Comparison of ENCODE assay signal across 11 mouse cellular contexts in the genomic region with DNA sequence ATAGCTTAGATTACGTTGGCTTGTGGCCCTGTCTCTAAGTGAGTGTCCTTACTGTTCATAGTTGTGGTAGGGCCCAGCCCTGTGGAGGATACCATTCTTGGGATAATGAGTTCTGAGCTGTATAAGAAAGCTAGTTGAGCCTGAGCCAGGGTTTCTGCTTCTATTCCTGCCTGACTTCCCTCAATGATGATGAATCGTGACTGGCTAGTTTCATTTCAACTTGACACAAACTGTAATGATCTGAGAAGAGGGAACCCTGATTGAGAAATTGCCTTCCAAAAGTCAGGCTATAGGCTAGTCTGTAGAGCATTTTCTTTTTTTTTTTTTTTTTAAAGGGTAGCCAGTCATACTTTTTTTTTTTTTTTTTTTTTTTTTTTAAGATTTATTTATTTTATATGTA. TPM values are rescaled to one million over a fixed set of nuclear protein-coding genes. Genes with fewer than 3 reads are reported as not detected.
DNase-seq lines count a peak whose midpoint lies in the region; ATAC-seq lines count a peak whose summit lies in the region.
"Had no signal": no experiment of that assay in that cellular context is flagged by ENCODE, and none has a peak within 500 bp of the region (broad histone marks: within the 10 kb centered on the region; RNA-seq: fewer than 3 reads in every experiment).

No protein-coding gene starts in this region.

- H3K27ac ChIP-seq in forebrain, embryonic 13.5 days = no peak overlapping the region
- no peak overlapping the region for H3K27ac ChIP-seq in forebrain, embryonic 14.5 days (ENCODE audit: low read depth, low read length)
- H3K27ac ChIP-seq in lung, embryonic 16.5 days (ENCODE audit: low read length) = no peak overlapping the region

- 86% methylated on average over 2 of the region's 2 CpGs for WGBS in forebrain, embryonic 13.5 days
- whole genome bisulfite sequencing in forebrain, embryonic 14.5 days = 94% methylated on average over 2 of the region's 2 CpGs
- WGBS in lung, embryonic 16.5 days = 81% methylated on average over 2 of the region's 2 CpGs

- peak overlapping the region; percentile 84 for H3K4me2 ChIP-seq in forebrain, embryonic 13.5 days
- no peak overlapping the region for H3K4me2 ChIP-seq in forebrain, embryonic 14.5 days (ENCODE audit: low read length)
- peak overlapping the region; percentile 87; the same call in 1 of the 2 replicates for H3K4me2 ChIP-seq in lung, embryonic 16.5 days (ENCODE audit: low read depth, low read length)

- no peak for ATAC-seq in forebrain, embryonic 13.5 days
- no peak for ATAC-seq in forebrain, embryonic 14.5 days
- ATAC-seq in lung, embryonic 16.5 days (ENCODE audit: low read depth) = no peak
- ATAC-seq in hematopoietic stem cell, adult 5-6 weeks (replicated peaks in 1 of 2; ENCODE audit: insufficient read depth in 1 of 2, low FRiP score in 2 of 2, low TSS enrichment in 1 of 2, low read depth in 1 of 2, poor library complexity in 2 of 2, severe bottlenecking in 2 of 2) = 0 out of 4 replicates have a peak, but pooled peaks have one; percentile 11 to 24
- ATAC-seq in monocyte, adult 5-6 weeks (replicated peaks; ENCODE audit: insufficient number of reproducible peaks, low FRiP score, low TSS enrichment, poor library complexity, severe bottlenecking) = peak; percentile 72

- no peak overlapping the region for H3K4me3 ChIP-seq in forebrain, embryonic 13.5 days
- H3K4me3 ChIP-seq in forebrain, embryonic 14.5 days (ENCODE audit: low read depth, low read length) = no peak overlapping the region
- H3K4me3 ChIP-seq in lung, embryonic 16.5 days (ENCODE audit: low read length) = no peak overlapping the region

- peaks cover 20% of the 10 kb centered on the region for H3K36me3 ChIP-seq in forebrain, embryonic 13.5 days (ENCODE audit: poor library complexity, severe bottlenecking)
- H3K36me3 ChIP-seq in forebrain, embryonic 14.5 days (ENCODE audit: control insufficient read depth, insufficient read depth, low read length) = peaks cover 19% of the 10 kb centered on the region
- peaks cover 12% of the 10 kb centered on the region for H3K36me3 ChIP-seq in lung, embryonic 16.5 days (ENCODE audit: control insufficient read depth, insufficient read depth, low read length)

- no peak overlapping the region for H3K9ac ChIP-seq in forebrain, embryonic 13.5 days
- no peak overlapping the region for H3K9ac ChIP-seq in forebrain, embryonic 14.5 days (ENCODE audit: low read length)
- H3K9ac ChIP-seq in lung, embryonic 16.5 days (ENCODE audit: low read length) = no peak overlapping the region

- H3K27me3 ChIP-seq in forebrain, embryonic 13.5 days = no peaks in the 10 kb centered on the region
- H3K27me3 ChIP-seq in forebrain, embryonic 14.5 days (replicated peaks; ENCODE audit: control insufficient read depth, insufficient read depth, low read length) = no peaks in the 10 kb centered on the region
- no peaks in the 10 kb centered on the region for H3K27me3 ChIP-seq in lung, embryonic 16.5 days (ENCODE audit: control insufficient read depth, insufficient read depth, low read depth, low read length)

- no peak for DNase-seq in forebrain, embryonic 14.5 days (ENCODE audit: low spot score)
- DNase-seq in lung, adult 18-20 months = no peak
- no peak for DNase-seq in layer of hippocampus, adult 11-12 months (ENCODE audit: low spot score)
- no peak for DNase-seq in embryo, embryonic 10.5 days (ENCODE audit: low spot score)
- DNase-seq: B cell, adult 2 months; cerebellum, postnatal 25 days; kidney, postnatal 10 days had no signal

- H3K9me3 ChIP-seq in forebrain, embryonic 13.5 days (replicated peaks) = no peaks in the 10 kb centered on the region
- H3K9me3 ChIP-seq in forebrain, embryonic 14.5 days (replicated peaks; ENCODE audit: control insufficient read depth, low read length) = no peaks in the 10 kb centered on the region
- no peaks in the 10 kb centered on the region for H3K9me3 ChIP-seq in lung, embryonic 16.5 days (ENCODE audit: control insufficient read depth, low read length)

- H3K4me1 ChIP-seq in forebrain, embryonic 13.5 days = peaks cover 15% of the 10 kb centered on the region
- peaks cover 5% of the 10 kb centered on the region; the same call in 1 of the 2 replicates for H3K4me1 ChIP-seq in forebrain, embryonic 14.5 days (ENCODE audit: control insufficient read depth, insufficient read depth, low read length)
- peaks cover 4% of the 10 kb centered on the region for H3K4me1 ChIP-seq in lung, embryonic 16.5 days (replicated peaks; ENCODE audit: control insufficient read depth, insufficient read depth, low read length)

RNA-seq across cellular contexts. Expression of a gene that starts 1.3 kb away (rescaled TPM):
- 2.6 and 3.0 TPM in 2 replicates for polyA plus RNA-seq in forebrain, embryonic 13.5 days (2015; fragmentation: Nextera tagmentation; extraction: Ambion mirVana)
- 0.80 and 1.1 TPM in 2 replicates for polyA plus RNA-seq in forebrain, embryonic 14.5 days (2014; fragmentation: Nextera tagmentation; extraction: Ambion mirVana)
- polyA plus RNA-seq in lung, embryonic 16.5 days (2015; fragmentation: Nextera tagmentation; extraction: Ambion mirVana) = 3.1 and 3.3 TPM in 2 replicates
- 29.1 and 31.6 TPM in 2 replicates for total RNA-seq in hematopoietic stem cell, adult 5-6 weeks (2017)
- total RNA-seq in monocyte, adult 5-6 weeks (2017) = 0.48 to 0.87 TPM in 2 of 3 replicates, not detected in the other

RNA-seq across cellular contexts. Expression of a gene that starts 36.6 kb away (rescaled TPM):
- polyA plus RNA-seq in forebrain, embryonic 13.5 days (2015; fragmentation: Nextera tagmentation; extraction: Ambion mirVana) = 152 and 170 TPM in 2 replicates
- 137 and 143 TPM in 2 replicates for polyA plus RNA-seq in forebrain, embryonic 14.5 days (2014; fragmentation: Nextera tagmentation; extraction: Ambion mirVana)
- 113 and 123 TPM in 2 replicates for polyA plus RNA-seq in lung, embryonic 16.5 days (2015; fragmentation: Nextera tagmentation; extraction: Ambion mirVana)
- total RNA-seq in hematopoietic stem cell, adult 5-6 weeks (2017) = 575 and 650 TPM in 2 replicates
- 413 to 489 TPM (median 444 TPM) in 3 replicates for total RNA-seq in monocyte, adult 5-6 weeks (2017)

Comparison
In these comparisons a context has a peak if more than half of its experiments do, and no peak if none do; other contexts are left out.
1. ATAC-seq: peak in hematopoietic stem cell, adult 5-6 weeks (2 of 2) and monocyte, adult 5-6 weeks (single experiment); none in forebrain, embryonic 13.5 days (single experiment), forebrain, embryonic 14.5 days (single experiment) and lung, embryonic 16.5 days (single experiment).